Mouse (Mus musculus) embryonic facial prominence, embryonic 13.5 days (tissue): ENCODE measurements at regions not wholly inside any gene's neighbourhood (a gene's known extent, or its start where the extent isn't known, plus 50 kb on each side); places are given as distances from the start of the nearest gene placed in this dataset.

Experiments used
- ATAC-seq: fragments of 200-750 bp; cut with Nextera tagmentation; 2 replicates; pipeline ENCODE4 v1.8.0; 2017; ENCODE audit warnings: low read depth; ENCODE audit not compliant: insufficient number of reproducible peaks, insufficient read depth, low FRiP score, low TSS enrichment
- H3K27ac ChIP-seq: fragments of 300-500 bp; sonication (generic); 2 replicates; pipeline ENCODE4 v1.5.1; 2015; ENCODE audit warnings: moderate library complexity, mild to moderate bottlenecking, inconsistent platforms
- H3K27me3 ChIP-seq: fragments of 300-500 bp; sonication (generic); 2 replicates; pipeline ENCODE4 v1.6.1; 2015; ENCODE audit warnings: mild to moderate bottlenecking, inconsistent platforms
- H3K36me3 ChIP-seq: fragments of 300-500 bp; sonication (generic); 2 replicates; pipeline ENCODE4 v1.6.1; 2015; ENCODE audit warnings: mild to moderate bottlenecking, inconsistent platforms
- H3K4me1 ChIP-seq: fragments of 300-500 bp; sonication (generic); 2 replicates; pipeline ENCODE4 v1.6.1; 2015; ENCODE audit warnings: inconsistent platforms
- H3K4me2 ChIP-seq: fragments of 300-500 bp; sonication (generic); 2 replicates; pipeline ENCODE4 v1.6.1; 2015; ENCODE audit warnings: moderate library complexity, mild to moderate bottlenecking, inconsistent platforms
- H3K4me3 ChIP-seq: fragments of 300-500 bp; sonication (generic); 2 replicates; pipeline ENCODE4 v1.5.1; 2015; ENCODE audit warnings: mild to moderate bottlenecking, inconsistent platforms
- H3K9ac ChIP-seq: fragments of 300-500 bp; sonication (generic); 2 replicates; pipeline ENCODE4 v1.6.1; 2015; ENCODE audit warnings: mild to moderate bottlenecking, inconsistent platforms
- H3K9me3 ChIP-seq: fragments of 300-500 bp; sonication (generic); 2 replicates; pipeline ENCODE4 v1.6.1; 2016; ENCODE audit warnings: inconsistent platforms
- WGBS: fragments of 180-500 bp; shearing (Covaris S2); methylation state at CpG from one replicate; pipeline ENCODE4 v1.1.7; 2015; ENCODE audit warnings: mixed read lengths; 5-methylcytosine and 5-hydroxymethylcytosine counted together

- Histone ChIP-seq H3K36me3 (no peaks in the 10 kb centered on the region), H3K4me2 (no peak overlapping the region), H3K9me3 (no peaks in the 10 kb centered on the region), H3K27me3 (no peaks in the 10 kb centered on the region), H3K4me1 (no peaks in the 10 kb centered on the region), H3K9ac (no peak overlapping the region), H3K4me3 (no peak overlapping the region), H3K27ac (no peak overlapping the region)
- WGBS: 84% methylated on average over 3 of the region's 3 CpGs
- no peak for ATAC-seq
These were observed 82.0 kb upstream of the Cpeb4 start for GRCm38 (mm10) chr11:31789967-31790366.

GRCm38 (mm10) chr11:31791264-31791663 lies 80.7 kb upstream of the Cpeb4 start:
- ATAC-seq: no peak
- H3K4me2 ChIP-seq: no peak overlapping the region
- H3K27me3 ChIP-seq: no peaks in the 10 kb centered on the region
- no peak overlapping the region for H3K9ac ChIP-seq
- H3K36me3 ChIP-seq: no peaks in the 10 kb centered on the region
- 62% methylated on average over 2 of the region's 2 CpGs for WGBS
- H3K9me3 ChIP-seq: no peaks in the 10 kb centered on the region
- H3K4me3 ChIP-seq: no peak overlapping the region
- no peak overlapping the region for H3K27ac ChIP-seq
- peaks cover 2% of the 10 kb centered on the region for H3K4me1 ChIP-seq

- Histone ChIP-seq H3K9ac (no peak overlapping the region), H3K4me1 (peaks cover 4% of the 10 kb centered on the region), H3K27ac (no peak overlapping the region), H3K4me2 (no peak overlapping the region), H3K36me3 (no peaks in the 10 kb centered on the region), H3K27me3 (no peaks in the 10 kb centered on the region), H3K4me3 (no peak overlapping the region), H3K9me3 (no peaks in the 10 kb centered on the region)
- ATAC-seq: no peak
- 69% methylated on average over 8 of the region's 8 CpGs for whole genome bisulfite sequencing
These were observed 76.9 kb upstream of the Cpeb4 start for GRCm38 (mm10) chr11:31795084-31795483.

- no peak for ATAC-seq
These were observed 75.8 kb upstream of the Cpeb4 start for GRCm38 (mm10) chr11:31796245-31796644.

GRCm38 (mm10) chr11:31801575-31801974 lies 70.4 kb upstream of the Cpeb4 start:
- H3K27ac ChIP-seq: no peak overlapping the region
- 71% methylated on average over 4 of the region's 4 CpGs for WGBS
- no peak overlapping the region for H3K9ac ChIP-seq
- H3K36me3 ChIP-seq: no peaks in the 10 kb centered on the region
- no peaks in the 10 kb centered on the region for H3K9me3 ChIP-seq
- no peak for ATAC-seq
- no peaks in the 10 kb centered on the region for H3K27me3 ChIP-seq
- no peak overlapping the region for H3K4me3 ChIP-seq
- no peaks in the 10 kb centered on the region for H3K4me1 ChIP-seq
- no peak overlapping the region for H3K4me2 ChIP-seq

More at GRCm38 (mm10) chr11:31796245-31796644, 75.8 kb upstream of the Cpeb4 start:
- Histone ChIP-seq H3K4me2 (no peak overlapping the region), H3K4me3 (no peak overlapping the region), H3K9me3 (no peaks in the 10 kb centered on the region), H3K36me3 (no peaks in the 10 kb centered on the region), H3K27me3 (no peaks in the 10 kb centered on the region), H3K27ac (no peak overlapping the region), H3K9ac (no peak overlapping the region), H3K4me1 (peaks cover 4% of the 10 kb centered on the region)
- WGBS: 46% methylated on average over 6 of the region's 6 CpGs

GRCm38 (mm10) chr11:31803319-31803891 lies 68.6 kb upstream of the Cpeb4 start:
- 40% methylated on average over 3 of the region's 3 CpGs for WGBS
- ATAC-seq: no peak; the same call in 1 of the 2 replicates

GRCm38 (mm10) chr11:31804518-31804917 lies 67.5 kb upstream of the Cpeb4 start:
- Histone ChIP-seq H3K4me2 (no peak overlapping the region), H3K27me3 (no peaks in the 10 kb centered on the region), H3K4me1 (no peaks in the 10 kb centered on the region), H3K27ac (no peak overlapping the region), H3K9ac (no peak overlapping the region), H3K4me3 (no peak overlapping the region), H3K36me3 (no peaks in the 10 kb centered on the region), H3K9me3 (no peaks in the 10 kb centered on the region)
- no peak for ATAC-seq
- 84% methylated on average over 6 of the region's 6 CpGs for WGBS

More at GRCm38 (mm10) chr11:31803319-31803891, 68.6 kb upstream of the Cpeb4 start:
- Histone ChIP-seq H3K4me2 (no peak overlapping the region), H3K4me3 (no peak overlapping the region), H3K27me3 (no peaks in the 10 kb centered on the region), H3K4me1 (no peaks in the 10 kb centered on the region), H3K9me3 (no peaks in the 10 kb centered on the region), H3K36me3 (no peaks in the 10 kb centered on the region), H3K27ac (no peak overlapping the region), H3K9ac (no peak overlapping the region)

GRCm38 (mm10) chr11:31807461-31808215 lies 64.4 kb upstream of the Cpeb4 start:
- no peak overlapping the region for H3K4me3 ChIP-seq
- 80% methylated on average over 8 of the region's 8 CpGs for WGBS
- no peaks in the 10 kb centered on the region for H3K27me3 ChIP-seq
- H3K4me2 ChIP-seq: no peak overlapping the region
- no peak for ATAC-seq
- H3K4me1 ChIP-seq: 0 out of 2 replicates have a peak, but pooled peaks cover 4% of the 10 kb centered on the region
- H3K36me3 ChIP-seq: no peaks in the 10 kb centered on the region
- H3K27ac ChIP-seq: no peak overlapping the region
- no peaks in the 10 kb centered on the region; the same call in 1 of the 2 replicates for H3K9me3 ChIP-seq
- H3K9ac ChIP-seq: no peak overlapping the region; the same call in 1 of the 2 replicates

GRCm38 (mm10) chr11:31808216-31808838 lies 63.7 kb upstream of the Cpeb4 start:
- no peak for ATAC-seq
- no peak overlapping the region for H3K9ac ChIP-seq
- WGBS: 77% methylated on average over 5 of the region's 5 CpGs
- H3K27ac ChIP-seq: no peak overlapping the region
- H3K9me3 ChIP-seq: no peaks in the 10 kb centered on the region; the same call in 1 of the 2 replicates
- H3K36me3 ChIP-seq: no peaks in the 10 kb centered on the region
- no peak overlapping the region for H3K4me2 ChIP-seq
- no peaks in the 10 kb centered on the region for H3K27me3 ChIP-seq
- H3K4me3 ChIP-seq: no peak overlapping the region
- H3K4me1 ChIP-seq: 0 out of 2 replicates have a peak, but pooled peaks cover 4% of the 10 kb centered on the region

- ATAC-seq: no peak
- Histone ChIP-seq H3K9ac (no peak overlapping the region), H3K27ac (no peak overlapping the region), H3K4me1 (0 out of 2 replicates have a peak, but pooled peaks cover 4% of the 10 kb centered on the region), H3K9me3 (no peaks in the 10 kb centered on the region; the same call in 1 of the 2 replicates), H3K4me3 (no peak overlapping the region), H3K27me3 (no peaks in the 10 kb centered on the region), H3K4me2 (no peak overlapping the region), H3K36me3 (no peaks in the 10 kb centered on the region)
- WGBS: 53% methylated on average over 7 of the region's 7 CpGs
These were observed 61.8 kb upstream of the Cpeb4 start for GRCm38 (mm10) chr11:31810011-31810786.

GRCm38 (mm10) chr11:31812215-31812614 lies 59.8 kb upstream of the Cpeb4 start:
- H3K9ac ChIP-seq: no peak overlapping the region
- H3K4me2 ChIP-seq: no peak overlapping the region
- 79% methylated on average over 9 of the region's 9 CpGs for WGBS
- H3K9me3 ChIP-seq: no peaks in the 10 kb centered on the region; the same call in 1 of the 2 replicates
- H3K27me3 ChIP-seq: no peaks in the 10 kb centered on the region
- 0 out of 2 replicates have a peak, but pooled peaks cover 4% of the 10 kb centered on the region for H3K4me1 ChIP-seq
- H3K27ac ChIP-seq: no peak overlapping the region
- H3K36me3 ChIP-seq: no peaks in the 10 kb centered on the region
- H3K4me3 ChIP-seq: no peak overlapping the region
- no peak for ATAC-seq
